Mouse (Mus musculus) limb, embryonic 13.5 days (tissue): Measurements from ENCODE around the gene Arl15. TPM values are rescaled to one million over a fixed set of nuclear protein-coding genes. Genes with fewer than 3 reads are reported as not detected.

Source experiments
- ATAC-seq: fragments of 200-750 bp; cut with Nextera tagmentation; 2 replicates; pipeline ENCODE4 v1.8.0; 2017; ENCODE audit warnings: low read depth, moderate number of reproducible peaks, moderate TSS enrichment; ENCODE audit not compliant: low FRiP score
- H3K27ac ChIP-seq: fragments of 300-500 bp; sonication (generic); 2 replicates; pipeline ENCODE4 v1.5.1; 2015; ENCODE audit warnings: inconsistent platforms, mild to moderate bottlenecking, moderate library complexity
- H3K27me3 ChIP-seq: fragments of 300-500 bp; sonication (generic); 2 replicates; pipeline ENCODE4 v1.6.1; 2015; ENCODE audit warnings: mild to moderate bottlenecking, inconsistent platforms
- H3K36me3 ChIP-seq: fragments of 300-500 bp; sonication (generic); 2 replicates; pipeline ENCODE4 v1.6.1; 2015; ENCODE audit warnings: inconsistent platforms, mild to moderate bottlenecking, moderate library complexity
- H3K4me1 ChIP-seq: fragments of 300-500 bp; sonication (generic); 2 replicates; pipeline ENCODE4 v1.6.1; 2015; ENCODE audit warnings: inconsistent platforms
- H3K4me2 ChIP-seq: fragments of 300-500 bp; sonication (generic); replicated peaks from 2 replicates; pipeline ENCODE4 v1.6.1; 2015; ENCODE audit warnings: inconsistent platforms, mild to moderate bottlenecking, moderate library complexity
- H3K4me3 ChIP-seq: fragments of 300-500 bp; sonication (generic); 2 replicates; pipeline ENCODE4 v1.5.1; 2015; ENCODE audit warnings: moderate library complexity, mild to moderate bottlenecking, inconsistent platforms
- H3K9ac ChIP-seq: fragments of 300-500 bp; sonication (generic); 2 replicates; pipeline ENCODE4 v1.6.1; 2015; ENCODE audit warnings: mild to moderate bottlenecking, inconsistent platforms
- H3K9me3 ChIP-seq: fragments of 300-500 bp; sonication (generic); 2 replicates; pipeline ENCODE4 v1.6.1; 2016; ENCODE audit warnings: inconsistent platforms
- WGBS: fragments of 180-500 bp; shearing (Covaris S2); methylation state at CpG from one replicate; pipeline ENCODE4 v1.1.7; 2015; 5-methylcytosine and 5-hydroxymethylcytosine counted together
- polyA plus RNA-seq: library from polyadenylated mRNA; unstranded; fragments of >200 nt; fragmentation: Nextera tagmentation; extraction: Ambion mirVana; gene quantifications from 2 replicates; pipeline ENCODE4 v1.2.1, GENCODE M21; 2015

Gene Arl15
- polyA plus RNA-seq, 1 experiment from 2014 or later, result 14.2 TPM

- H3K4me2 ChIP-seq, result no peak overlapping the region
- no peak overlapping the region for H3K9ac ChIP-seq
- H3K4me1 ChIP-seq, result peaks cover 17% of the 10 kb centered on the region
- H3K27me3 ChIP-seq, result no peaks in the 10 kb centered on the region
- H3K27ac ChIP-seq, result no peak overlapping the region
- no peaks in the 10 kb centered on the region for H3K36me3 ChIP-seq
- peaks cover 6% of the 10 kb centered on the region; the same call in 1 of the 2 replicates for H3K9me3 ChIP-seq
- WGBS, result 83% methylated on average over 10 of the region's 10 CpGs
- no peak overlapping the region for H3K4me3 ChIP-seq
- ATAC-seq, result no peak
Observed at GRCm38 (mm10) chr13:114124385-114124784, 330.1 kb downstream of the Arl15 start.

DNA sequence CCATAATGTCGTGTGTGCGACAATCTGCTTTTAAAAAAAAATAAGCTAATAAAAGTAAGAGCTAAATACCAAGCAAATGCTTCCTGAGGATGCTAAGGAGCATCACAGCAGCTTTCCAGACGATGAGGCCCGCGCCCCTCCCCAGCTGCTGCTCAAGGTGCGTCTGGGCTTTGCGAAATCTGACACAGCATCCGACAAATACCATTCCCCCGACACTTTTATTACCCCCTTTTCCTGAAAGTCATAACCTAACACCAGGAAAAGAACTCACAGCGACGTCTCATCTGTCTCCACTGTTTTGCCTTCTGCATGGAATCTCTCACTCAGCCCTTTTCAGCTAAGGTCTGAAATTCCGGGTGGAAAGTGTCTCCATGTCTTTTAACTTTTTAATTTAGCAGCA lies 330.7 kb downstream of the Arl15 start:
- H3K27ac ChIP-seq, result no peak overlapping the region

DNA sequence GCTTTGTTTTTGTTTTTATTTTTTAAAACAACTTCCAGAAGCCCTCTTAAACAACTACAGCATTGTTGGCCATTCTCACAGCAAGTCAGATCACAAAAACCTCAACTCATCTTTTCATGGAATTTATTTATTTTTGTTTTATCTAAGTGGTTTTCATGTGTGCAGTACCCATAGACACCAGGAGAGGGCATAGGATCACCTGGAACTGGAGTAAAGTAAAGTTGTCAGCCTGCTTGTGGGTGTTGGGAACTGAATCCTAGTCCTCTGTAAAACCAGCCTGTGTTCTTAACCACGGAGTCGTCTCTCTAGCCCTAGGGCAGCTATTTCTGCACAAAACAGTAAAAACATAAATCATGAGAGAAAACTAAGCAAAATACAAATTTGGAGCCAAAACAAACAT lies 334.1 kb downstream of the Arl15 start:
- H3K27ac ChIP-seq, result no peak overlapping the region
- no peak overlapping the region for H3K4me2 ChIP-seq
- no peak overlapping the region for H3K9ac ChIP-seq
- ATAC-seq, result no peak
- 82% methylated on average over 2 of the region's 2 CpGs for WGBS
- peaks cover 28% of the 10 kb centered on the region for H3K4me1 ChIP-seq
- H3K4me3 ChIP-seq, result no peak overlapping the region
- H3K36me3 ChIP-seq, result no peaks in the 10 kb centered on the region
- peaks cover 6% of the 10 kb centered on the region; the same call in 1 of the 2 replicates for H3K9me3 ChIP-seq
- no peaks in the 10 kb centered on the region for H3K27me3 ChIP-seq

More for the DNA sequence above, 330.7 kb downstream of the Arl15 start:
- H3K9me3 ChIP-seq, result peaks cover 6% of the 10 kb centered on the region; the same call in 1 of the 2 replicates
- WGBS, result 15% methylated on average over 12 of the region's 12 CpGs
- no peaks in the 10 kb centered on the region for H3K36me3 ChIP-seq
- no peak for ATAC-seq
- H3K4me1 ChIP-seq, result peaks cover 18% of the 10 kb centered on the region
- no peak overlapping the region for H3K4me3 ChIP-seq
- H3K4me2 ChIP-seq, result no peak overlapping the region
- H3K27me3 ChIP-seq, result no peaks in the 10 kb centered on the region
- H3K9ac ChIP-seq, result no peak overlapping the region

DNA sequence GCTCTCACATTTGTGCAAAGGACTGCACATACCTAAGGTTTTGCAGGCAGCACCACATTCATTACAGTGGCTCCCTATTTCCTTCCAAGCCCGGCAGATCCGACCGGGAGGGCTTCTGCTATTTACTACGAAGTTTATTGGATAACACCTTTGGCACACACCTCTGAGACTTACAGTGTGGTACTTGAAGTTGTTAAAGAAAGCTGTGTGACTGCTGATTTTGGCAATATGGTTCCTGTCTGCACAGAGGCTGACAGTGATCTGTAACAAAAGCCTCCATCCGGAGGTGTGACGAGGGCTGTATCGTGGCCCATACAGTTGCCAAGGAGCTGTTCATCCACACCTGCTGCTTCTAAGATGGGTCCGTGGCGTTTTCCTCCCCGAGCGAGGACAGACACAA lies 335.7 kb downstream of the Arl15 start:
- WGBS, result 46% methylated on average over 11 of the region's 11 CpGs
- no peak overlapping the region for H3K4me3 ChIP-seq
- no peaks in the 10 kb centered on the region for H3K36me3 ChIP-seq
- H3K9ac ChIP-seq, result no peak overlapping the region
- no peak overlapping the region for H3K27ac ChIP-seq
- no peaks in the 10 kb centered on the region for H3K27me3 ChIP-seq
- peaks cover 20% of the 10 kb centered on the region for H3K4me1 ChIP-seq
- H3K4me2 ChIP-seq, result no peak overlapping the region
- ATAC-seq, result no peak
- peaks cover 6% of the 10 kb centered on the region; the same call in 1 of the 2 replicates for H3K9me3 ChIP-seq

GRCm38 (mm10) chr13:114130566-114131319 lies 336.4 kb downstream of the Arl15 start:
- no peak overlapping the region for H3K4me2 ChIP-seq
- no peak overlapping the region for H3K9ac ChIP-seq
- 50% methylated on average over 11 of the region's 11 CpGs for WGBS
- peaks cover 17% of the 10 kb centered on the region for H3K4me1 ChIP-seq
- peaks cover 6% of the 10 kb centered on the region; the same call in 1 of the 2 replicates for H3K9me3 ChIP-seq
- no peak overlapping the region for H3K4me3 ChIP-seq
- ATAC-seq, result no peak
- no peaks in the 10 kb centered on the region for H3K27me3 ChIP-seq
- no peak overlapping the region for H3K27ac ChIP-seq
- no peaks in the 10 kb centered on the region for H3K36me3 ChIP-seq

- H3K4me2 ChIP-seq, result no peak overlapping the region
- H3K9ac ChIP-seq, result no peak overlapping the region
- WGBS, result 53% methylated on average over 8 of the region's 8 CpGs
- H3K4me1 ChIP-seq, result peaks cover 18% of the 10 kb centered on the region
- H3K9me3 ChIP-seq, result no peaks in the 10 kb centered on the region
- no peaks in the 10 kb centered on the region for H3K27me3 ChIP-seq
- H3K4me3 ChIP-seq, result no peak overlapping the region
- no peaks in the 10 kb centered on the region for H3K36me3 ChIP-seq
- ATAC-seq, result no peak
- H3K27ac ChIP-seq, result no peak overlapping the region
Observed at GRCm38 (mm10) chr13:114138921-114139320, 344.6 kb downstream of the Arl15 start.

- WGBS, result 50% methylated on average over 9 of the region's 9 CpGs
- no peaks in the 10 kb centered on the region for H3K27me3 ChIP-seq
- no peaks in the 10 kb centered on the region for H3K36me3 ChIP-seq
- H3K4me3 ChIP-seq, result no peak overlapping the region
- H3K9ac ChIP-seq, result no peak overlapping the region
- H3K4me2 ChIP-seq, result 0 out of 2 replicates have a peak overlapping the region, but pooled peaks have one; percentile 31
- no peak for ATAC-seq
- H3K27ac ChIP-seq, result peak overlapping the region; percentile 39
- peaks cover 21% of the 10 kb centered on the region for H3K4me1 ChIP-seq
- no peaks in the 10 kb centered on the region for H3K9me3 ChIP-seq
Observed at GRCm38 (mm10) chr13:114139570-114139969, 345.3 kb downstream of the Arl15 start.

DNA sequence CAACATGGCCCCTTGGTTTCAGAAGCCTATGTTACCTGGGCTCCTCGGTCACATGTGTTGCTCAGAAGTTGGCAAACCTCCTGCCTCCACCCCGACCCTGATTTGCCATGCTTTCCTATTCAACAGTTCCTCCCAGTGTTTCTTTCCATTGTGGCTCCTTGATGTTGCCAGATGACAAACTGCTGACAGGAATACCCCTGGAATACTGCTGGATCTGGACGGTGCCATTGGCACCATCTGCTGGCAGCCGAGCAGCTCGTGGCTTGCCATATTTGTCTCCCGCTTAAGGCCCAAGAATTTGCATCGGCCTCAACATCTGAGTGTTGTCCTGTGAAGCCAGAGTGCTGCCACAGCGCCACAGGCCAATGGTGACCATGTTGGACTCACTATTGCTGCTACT lies 348.5 kb downstream of the Arl15 start:
- 83% methylated on average over 8 of the region's 8 CpGs for WGBS
- Histone ChIP-seq H3K4me3 (no peak overlapping the region), H3K9ac (no peak overlapping the region), H3K36me3 (no peaks in the 10 kb centered on the region), H3K4me1 (peaks cover 16% of the 10 kb centered on the region), H3K27ac (no peak overlapping the region), H3K9me3 (no peaks in the 10 kb centered on the region), H3K4me2 (no peak overlapping the region), H3K27me3 (no peaks in the 10 kb centered on the region)
- ATAC-seq, result no peak

DNA sequence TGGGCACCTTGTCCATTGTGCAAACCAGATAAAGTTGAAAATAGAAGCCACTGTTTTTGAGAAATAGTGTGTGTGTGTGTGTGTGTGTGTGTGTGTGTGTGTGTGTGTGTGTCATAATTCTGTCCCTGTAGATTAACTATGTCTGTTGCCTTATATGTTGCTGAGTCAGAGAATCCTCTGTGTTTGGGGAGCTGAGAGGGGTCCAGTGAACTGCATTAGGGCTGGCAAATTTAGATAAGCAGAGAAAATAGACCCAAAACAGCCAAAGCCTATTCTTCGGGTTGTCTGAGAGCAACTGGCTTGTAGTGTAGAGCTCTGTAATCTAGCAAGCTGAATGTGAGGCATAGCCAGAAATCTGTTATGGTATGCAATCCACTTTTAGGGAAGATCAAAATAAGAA lies 348.9 kb downstream of the Arl15 start:
- Histone ChIP-seq H3K9ac (no peak overlapping the region), H3K9me3 (no peaks in the 10 kb centered on the region), H3K4me3 (no peak overlapping the region), H3K4me1 (peaks cover 14% of the 10 kb centered on the region; the same call in 1 of the 2 replicates), H3K27me3 (no peaks in the 10 kb centered on the region), H3K36me3 (no peaks in the 10 kb centered on the region), H3K27ac (no peak overlapping the region), H3K4me2 (no peak overlapping the region)
- no peak for ATAC-seq
- WGBS, result 64% methylated on average over 1 of the region's 1 CpGs

DNA sequence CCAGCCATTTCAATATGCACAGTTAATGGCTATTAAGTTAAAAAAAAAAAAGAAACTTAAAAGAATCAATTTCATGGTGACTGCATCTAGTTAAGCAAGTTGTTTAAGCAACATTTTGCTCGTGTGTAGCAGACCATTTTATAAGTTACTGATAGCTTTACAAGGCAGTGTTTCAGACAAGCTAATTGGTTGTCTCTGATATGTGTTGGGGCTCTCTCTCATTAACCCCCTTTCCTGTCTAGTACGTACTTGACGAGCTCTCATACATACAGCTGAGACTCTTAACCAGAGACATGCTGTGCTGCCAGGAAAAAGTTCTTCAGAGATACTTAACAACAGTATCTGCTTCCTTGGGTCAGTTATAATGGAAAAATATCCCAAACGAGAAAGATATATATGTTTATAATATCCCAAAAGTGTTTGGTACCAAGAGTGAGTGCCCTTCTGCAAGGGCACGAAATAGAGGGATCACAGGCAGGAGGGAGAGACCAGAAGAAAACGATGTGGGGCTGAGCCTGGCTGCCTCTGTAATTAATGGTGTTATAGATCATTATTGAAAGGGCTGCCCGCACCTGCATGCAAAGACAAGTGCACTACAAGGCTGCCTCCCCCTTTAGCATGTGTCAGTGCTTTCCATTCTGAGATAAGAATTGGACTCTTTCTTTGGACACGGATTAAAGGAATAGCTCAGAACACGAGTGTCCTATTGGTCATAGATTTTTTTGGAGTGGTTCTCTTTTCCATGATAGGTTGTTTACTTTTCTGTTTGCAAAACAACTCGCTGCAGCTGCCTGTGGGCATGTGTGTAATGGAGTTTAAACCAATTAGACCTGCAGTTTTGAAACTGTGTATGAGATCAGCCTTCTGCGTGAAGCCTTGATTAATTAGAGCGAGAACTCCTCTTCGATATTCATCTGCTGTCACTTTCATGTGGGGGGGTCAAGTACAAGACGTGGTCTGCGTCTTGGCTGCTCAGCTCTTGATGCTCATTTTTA lies 350.0 kb downstream of the Arl15 start:
- Histone ChIP-seq H3K4me1 (peaks cover 5% of the 10 kb centered on the region; the same call in 1 of the 2 replicates), H3K4me2 (no peak overlapping the region), H3K27me3 (no peaks in the 10 kb centered on the region), H3K36me3 (no peaks in the 10 kb centered on the region), H3K9ac (no peak overlapping the region), H3K9me3 (no peaks in the 10 kb centered on the region), H3K4me3 (no peak overlapping the region), H3K27ac (no peak overlapping the region)
- WGBS, result 46% methylated on average over 15 of the region's 15 CpGs
- ATAC-seq, result no peak

- H3K27ac ChIP-seq, result no peak overlapping the region
- H3K4me3 ChIP-seq, result no peak overlapping the region
- H3K36me3 ChIP-seq, result no peaks in the 10 kb centered on the region
- H3K27me3 ChIP-seq, result no peaks in the 10 kb centered on the region
- 0 out of 2 replicates have a peak, but pooled peaks cover 2% of the 10 kb centered on the region for H3K4me1 ChIP-seq
- H3K9ac ChIP-seq, result no peak overlapping the region
- WGBS, result 90% methylated on average over 8 of the region's 8 CpGs
- H3K4me2 ChIP-seq, result no peak overlapping the region
- H3K9me3 ChIP-seq, result no peaks in the 10 kb centered on the region
- ATAC-seq, result no peak
Observed at GRCm38 (mm10) chr13:114145249-114145648, 350.9 kb downstream of the Arl15 start.
